Mouse (Mus musculus): ENCODE measurements at regions not wholly inside any gene's neighbourhood (a gene's known extent, or its start where the extent isn't known, plus 50 kb on each side); places are given as distances from the start of the nearest gene placed in this dataset.

DNA sequence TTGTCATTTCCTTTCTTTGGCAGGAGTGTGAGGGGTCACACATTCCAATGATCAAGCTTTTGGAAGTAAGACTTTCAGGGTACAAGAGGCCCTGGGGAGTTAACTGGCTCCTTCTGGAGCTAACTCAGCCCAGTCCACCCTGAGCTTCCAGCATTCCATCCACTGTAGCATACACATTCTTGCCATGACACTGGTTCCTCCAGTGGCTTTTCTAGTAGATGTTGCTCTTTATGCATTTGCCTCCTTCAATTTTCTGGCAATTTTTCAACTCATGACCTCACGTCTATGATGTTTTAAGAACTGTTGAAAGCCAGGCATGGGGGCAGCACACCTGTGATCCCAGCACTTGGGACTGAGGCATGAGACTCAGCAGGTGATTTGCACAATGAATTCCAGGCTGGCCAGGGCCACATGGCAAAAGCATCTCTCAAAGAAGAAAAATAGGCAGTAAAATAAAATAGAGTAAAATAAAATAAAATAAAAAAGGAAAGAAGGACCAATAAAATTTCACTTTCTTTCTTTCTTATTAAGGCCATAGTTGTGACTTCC, 113.0 kb downstream of the Plk2 start:
- TF ChIP-seq POLR2A (IDR thresholded peaks at IDR 0.05; ENCODE audit: borderline replicate concordance, insufficient read depth, low read length) (no peak), CTCF (IDR thresholded peaks at IDR 0.05; ENCODE audit: borderline replicate concordance, insufficient read depth, low read depth, low read length) (no peak)
